Comparison of ENCODE assay signal across 9 mouse cellular contexts in the genomic region with DNA sequence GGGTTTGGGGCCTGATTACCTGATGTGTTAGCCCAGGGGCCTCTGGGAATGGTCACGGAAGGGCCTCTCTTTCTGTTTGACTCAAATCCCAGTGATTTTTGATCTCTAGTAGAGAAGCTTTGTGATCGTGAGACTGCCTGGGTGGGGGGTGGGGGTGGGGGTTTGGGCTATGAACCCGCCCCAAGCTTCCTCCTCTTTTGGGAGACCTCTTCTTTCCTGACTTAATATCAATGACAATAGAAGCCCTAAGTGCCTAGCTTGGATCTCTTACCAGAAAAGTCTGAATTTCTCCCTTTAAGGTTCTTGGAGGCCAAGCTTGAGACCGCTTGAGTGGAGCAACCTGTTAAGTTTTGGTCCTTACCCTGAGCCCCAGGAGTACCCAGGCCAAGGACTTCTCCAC. TPM values are rescaled to one million over a fixed set of nuclear protein-coding genes. Genes with fewer than 3 reads are reported as not detected.
DNase-seq lines count a peak whose midpoint lies in the region; ATAC-seq and TF ChIP-seq lines count a peak whose summit lies in the region.
"Had no signal": no experiment of that assay in that cellular context is flagged by ENCODE, and none has a peak within 500 bp of the region (broad histone marks: within the 10 kb centered on the region; RNA-seq: fewer than 3 reads in every experiment).

No protein-coding gene starts in this region.

- peaks cover 21% of the 10 kb centered on the region for H3K27me3 ChIP-seq in heart, embryonic 13.5 days (replicated peaks)
- no peaks in the 10 kb centered on the region for H3K27me3 ChIP-seq in hindbrain, embryonic 16.5 days (replicated peaks; ENCODE audit: control insufficient read depth, insufficient read depth, low read length)
- H3K27me3 ChIP-seq in midbrain, embryonic 14.5 days (ENCODE audit: control insufficient read depth, insufficient read depth, low read length), result no peaks in the 10 kb centered on the region
- no peaks in the 10 kb centered on the region for H3K27me3 ChIP-seq in kidney, adult 2 months (replicated peaks; ENCODE audit: control insufficient read depth, insufficient read depth, low read length)

- H3K4me1 ChIP-seq in heart, embryonic 13.5 days, result peaks cover 22% of the 10 kb centered on the region
- H3K4me1 ChIP-seq in brown adipose tissue, adult 24 weeks (ENCODE audit: control insufficient read depth, insufficient read depth, insufficient read length, low read length), result peaks cover 4% of the 10 kb centered on the region
- peaks cover 14% of the 10 kb centered on the region for H3K4me1 ChIP-seq in hindbrain, embryonic 16.5 days (ENCODE audit: control insufficient read depth, insufficient read depth, low read depth, low read length)
- peaks cover 21% of the 10 kb centered on the region for H3K4me1 ChIP-seq in midbrain, embryonic 14.5 days (ENCODE audit: control insufficient read depth, insufficient read depth, low read length)
- H3K4me1 ChIP-seq in kidney, adult 2 months (ENCODE audit: control insufficient read depth, insufficient read depth, low read length), result peaks cover 8% of the 10 kb centered on the region; the same call in 1 of the 2 replicates

- no peak for DNase-seq in heart, adult 11 months
- no peak for DNase-seq in midbrain, embryonic 14.5 days
- no peak for DNase-seq in adrenal gland, adult 18-20 months (ENCODE audit: low spot score in 2 of 2)
- no peak for DNase-seq in kidney, adult 2 months
- DNase-seq in urinary bladder, postnatal 25 days (ENCODE audit: low spot score), result no peak

- peak overlapping the region; percentile 88 for H3K4me2 ChIP-seq in heart, embryonic 13.5 days
- H3K4me2 ChIP-seq in hindbrain, embryonic 16.5 days (ENCODE audit: low read length), result peak overlapping the region; percentile 100
- peak overlapping the region; percentile 98 for H3K4me2 ChIP-seq in midbrain, embryonic 14.5 days (ENCODE audit: low read length)

- no peak for TF ChIP-seq CTCF in kidney, adult 2 months (conservative IDR thresholded peaks at IDR 0.05; ENCODE audit: insufficient read depth, insufficient read length, low read depth, low read length)

- WGBS in heart, embryonic 13.5 days, result 34% methylated on average over 4 of the region's 4 CpGs
- whole genome bisulfite sequencing in hindbrain, embryonic 16.5 days, result 27% methylated on average over 4 of the region's 4 CpGs
- WGBS in midbrain, embryonic 14.5 days, result 21% methylated on average over 4 of the region's 4 CpGs
- 54% methylated on average over 4 of the region's 4 CpGs for WGBS in kidney, adult 2 months

- no peak overlapping the region for H3K27ac ChIP-seq in heart, embryonic 13.5 days (replicated peaks)
- H3K27ac ChIP-seq in brown adipose tissue, adult 24 weeks (replicated peaks; ENCODE audit: low read depth, low read length), result no peak overlapping the region
- H3K27ac ChIP-seq in hindbrain, embryonic 16.5 days (ENCODE audit: low read depth, low read length), result no peak overlapping the region
- no peak overlapping the region for H3K27ac ChIP-seq in midbrain, embryonic 14.5 days (replicated peaks; ENCODE audit: low read depth, low read length)
- no peak overlapping the region for H3K27ac ChIP-seq in kidney, adult 2 months (ENCODE audit: insufficient read depth, low read depth, low read length)
- H3K27ac ChIP-seq: macrophage had no signal

- no peak for TF ChIP-seq POLR2A in kidney, adult 2 months (IDR thresholded peaks at IDR 0.05; ENCODE audit: low read depth, low read length)

- ATAC-seq in heart, embryonic 13.5 days (ENCODE audit: extremely low read depth, insufficient number of reproducible peaks, low FRiP score, low TSS enrichment), result no peak
- no peak for ATAC-seq in hindbrain, embryonic 16.5 days
- no peak for ATAC-seq in midbrain, embryonic 14.5 days (ENCODE audit: low FRiP score, low TSS enrichment)

- H3K4me3 ChIP-seq in heart, embryonic 13.5 days, result peak overlapping the region; percentile 84
- H3K4me3 ChIP-seq in brown adipose tissue, adult 24 weeks (ENCODE audit: insufficient read depth, low read depth, low read length), result 0 out of 2 replicates have a peak overlapping the region, but pooled peaks have one; percentile 45
- H3K4me3 ChIP-seq in hindbrain, embryonic 16.5 days (ENCODE audit: low read length), result peak overlapping the region; percentile 85
- H3K4me3 ChIP-seq in midbrain, embryonic 14.5 days (replicated peaks; ENCODE audit: low read depth, low read length), result peak overlapping the region; percentile 70; the same call in 1 of the 2 replicates
- H3K4me3 ChIP-seq in kidney, adult 2 months (ENCODE audit: insufficient read depth, low read depth, low read length), result no peak overlapping the region

- peak overlapping the region; percentile 75 for H3K9ac ChIP-seq in heart, embryonic 13.5 days
- no peak overlapping the region for H3K9ac ChIP-seq in hindbrain, embryonic 16.5 days (ENCODE audit: low read depth, low read length)
- 0 out of 2 replicates have a peak overlapping the region, but pooled peaks have one; percentile 31 for H3K9ac ChIP-seq in midbrain, embryonic 14.5 days (replicated peaks; ENCODE audit: low read length)

- no peaks in the 10 kb centered on the region for H3K9me3 ChIP-seq in heart, embryonic 13.5 days
- no peaks in the 10 kb centered on the region for H3K9me3 ChIP-seq in hindbrain, embryonic 16.5 days (ENCODE audit: control insufficient read depth, low read length)
- no peaks in the 10 kb centered on the region for H3K9me3 ChIP-seq in midbrain, embryonic 14.5 days (ENCODE audit: control insufficient read depth, low read length)

- no peaks in the 10 kb centered on the region for H3K36me3 ChIP-seq in heart, embryonic 13.5 days
- H3K36me3 ChIP-seq in hindbrain, embryonic 16.5 days (ENCODE audit: control insufficient read depth, insufficient read depth, low read length), result no peaks in the 10 kb centered on the region
- no peaks in the 10 kb centered on the region for H3K36me3 ChIP-seq in midbrain, embryonic 14.5 days (ENCODE audit: control insufficient read depth, insufficient read depth, low read length)
- no peaks in the 10 kb centered on the region for H3K36me3 ChIP-seq in kidney, adult 2 months (ENCODE audit: control insufficient read depth, insufficient read depth, low read length)

RNA-seq across cellular contexts. Expression of a gene that starts 0.8 kb away (rescaled TPM):
- 0.96 and 1.0 TPM in 2 replicates for polyA plus RNA-seq in heart, embryonic 13.5 days (2015; fragmentation: Nextera tagmentation; extraction: Ambion mirVana)
- 2.5 and 3.5 TPM in 2 replicates for polyA plus RNA-seq in brown adipose tissue, adult 24 weeks (2012; ENCODE audit: insufficient read depth, insufficient read length, missing spikeins)
- 1.2 and 1.4 TPM in 2 replicates for polyA plus RNA-seq in hindbrain, embryonic 16.5 days (2015; fragmentation: Nextera tagmentation; extraction: Ambion mirVana)
- polyA plus RNA-seq in midbrain, embryonic 14.5 days (2014; fragmentation: Nextera tagmentation; extraction: Ambion mirVana), result 3.7 and 4.3 TPM in 2 replicates
- 1 to 10 TPM; 3.1 to 5.1 TPM for total RNA-seq in adrenal gland, adult 18-20 months (2021)
- polyA plus RNA-seq in kidney, adult 2 months (2012; rRNA removed), result 9.9 and 16.1 TPM in 2 replicates

RNA-seq across cellular contexts. Expression of a gene that starts 58.9 kb away (rescaled TPM):
- 100.0 and 109 TPM in 2 replicates for polyA plus RNA-seq in heart, embryonic 13.5 days (2015; fragmentation: Nextera tagmentation; extraction: Ambion mirVana)
- polyA plus RNA-seq in brown adipose tissue, adult 24 weeks (2012; ENCODE audit: insufficient read depth, insufficient read length, missing spikeins), result 83.8 and 94.3 TPM in 2 replicates
- 153 and 159 TPM in 2 replicates for polyA plus RNA-seq in hindbrain, embryonic 16.5 days (2015; fragmentation: Nextera tagmentation; extraction: Ambion mirVana)
- polyA plus RNA-seq in midbrain, embryonic 14.5 days (2014; fragmentation: Nextera tagmentation; extraction: Ambion mirVana), result 86.7 and 115 TPM in 2 replicates
- total RNA-seq in adrenal gland, adult 18-20 months (2021), result 100 to 1,000 TPM; 134 to 138 TPM
- polyA plus RNA-seq in kidney, adult 2 months (2012; rRNA removed), result 132 and 176 TPM in 2 replicates

RNA-seq across cellular contexts. Expression of a gene that starts 59.2 kb away (rescaled TPM):
- polyA plus RNA-seq in heart, embryonic 13.5 days (2015; fragmentation: Nextera tagmentation; extraction: Ambion mirVana), result 74.5 and 76.8 TPM in 2 replicates
- 378 and 560 TPM in 2 replicates for polyA plus RNA-seq in brown adipose tissue, adult 24 weeks (2012; ENCODE audit: insufficient read depth, insufficient read length, missing spikeins)
- polyA plus RNA-seq in hindbrain, embryonic 16.5 days (2015; fragmentation: Nextera tagmentation; extraction: Ambion mirVana), result 25.4 and 30.8 TPM in 2 replicates
- 22.2 and 24.0 TPM in 2 replicates for polyA plus RNA-seq in midbrain, embryonic 14.5 days (2014; fragmentation: Nextera tagmentation; extraction: Ambion mirVana)
- 100 to 1,000 TPM; 175 to 243 TPM for total RNA-seq in adrenal gland, adult 18-20 months (2021)
- 214 and 254 TPM in 2 replicates for polyA plus RNA-seq in kidney, adult 2 months (2012; rRNA removed)
